Mouse (Mus musculus) kidney, adult 2 months (tissue): ENCODE measurements around the gene Gm21820. TPM values are rescaled to one million over a fixed set of nuclear protein-coding genes. Genes with fewer than 3 reads are reported as not detected.
"Not testable (repeated sequence)": the region's sequence is repeated elsewhere in the genome, so short reads cannot be mapped to it uniquely, and the experiment has no call there.

ENCODE experiments used
- DNase-seq: peaks from one replicate; pipeline ENCODE4 v3.0.0; 2021
- H3K27ac ChIP-seq: fragments of 200-500 bp; 2 replicates; pipeline ENCODE4 v1.5.1; 2012; ENCODE audit warnings: low read depth, low read length, control low read depth, inconsistent platforms; ENCODE audit not compliant: insufficient read depth
- H3K27me3 ChIP-seq: fragments of 200-500 bp; replicated peaks from 2 replicates; pipeline ENCODE4 v1.6.1; 2012; ENCODE audit warnings: mild to moderate bottlenecking, moderate library complexity, low read length, inconsistent platforms; ENCODE audit not compliant: control insufficient read depth, insufficient read depth
- H3K36me3 ChIP-seq: fragments of 200-500 bp; 2 replicates; pipeline ENCODE4 v1.6.1; 2012; ENCODE audit warnings: mild to moderate bottlenecking, moderate library complexity, low read length, inconsistent platforms; ENCODE audit not compliant: control insufficient read depth, insufficient read depth
- H3K4me1 ChIP-seq: fragments of 200-500 bp; 2 replicates; pipeline ENCODE4 v1.6.1; 2011; ENCODE audit warnings: low read length; ENCODE audit not compliant: control insufficient read depth, insufficient read depth
- H3K4me3 ChIP-seq: fragments of 200-500 bp; 2 replicates; pipeline ENCODE4 v1.5.1; 2011; ENCODE audit warnings: mild to moderate bottlenecking, low read depth, low read length, control low read depth; ENCODE audit not compliant: insufficient read depth
- WGBS: fragments of 180-500 bp; shearing (Covaris S2); methylation state at CpG from one replicate; pipeline ENCODE4 v1.1.7; 2018; 5-methylcytosine and 5-hydroxymethylcytosine counted together
- polyA plus RNA-seq: library from polyadenylated mRNA; depleted of rRNA; stranded (reverse); fragments of >200 nt; gene quantifications from 2 replicates; pipeline ENCODE4 v1.2.3, GENCODE M21; 2012; rRNA removed

Gene Gm21820
- polyA plus RNA-seq, result not detected in 2 replicates

DNA sequence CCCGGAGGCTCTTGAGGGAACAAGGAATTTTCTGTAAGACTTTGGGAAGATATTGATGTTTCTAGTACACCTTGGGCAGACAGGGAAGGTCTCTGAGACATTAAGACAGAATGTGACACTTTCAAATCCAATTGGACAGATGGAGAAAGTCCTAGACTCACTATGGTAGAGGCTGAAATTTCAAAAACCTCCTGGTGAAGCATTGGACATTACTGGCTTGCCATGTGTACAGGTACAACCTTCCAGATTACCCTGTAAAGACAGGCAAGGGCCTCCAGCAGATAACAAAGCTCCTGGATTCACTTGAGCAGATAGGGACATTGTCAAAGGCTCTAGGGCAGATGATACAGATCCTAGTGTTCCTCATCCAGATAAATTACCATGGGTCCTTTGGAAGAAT is at the start of gene Gm21820:
TSS of gene Gm21820 (minus strand) at position 101 of the 400 bp plus-strand sequence.
- not testable (repeated sequence) for H3K4me3 ChIP-seq, H3K27ac ChIP-seq, H3K36me3 ChIP-seq, H3K27me3 ChIP-seq, DNase-seq, H3K4me1 ChIP-seq
- WGBS, result 67% methylated on average over 1 of the region's 1 CpGs

Other genes starting within 250 kb of the Gm21820 start
- not detected in 2 replicates for gene Gm20918, start 205.5 kb downstream of the Gm21820 start, polyA plus RNA-seq